ENCODE assay signal across 21 mouse cellular contexts in genomic region chr2:164800252-164801004, GRCm38 (mm10). TPM values are rescaled to one million over a fixed set of nuclear protein-coding genes. Genes with fewer than 3 reads are reported as not detected.
A peak's percentile ranks its signal among the peaks of the same experiment; 100 is the strongest.
DNase-seq lines count a peak whose midpoint lies in the region; ATAC-seq and TF ChIP-seq lines count a peak whose summit lies in the region.
"Had no signal": no experiment of that assay in that cellular context is flagged by ENCODE, and none has a peak within 500 bp of the region (broad histone marks: within the 10 kb centered on the region; RNA-seq: fewer than 3 reads in every experiment).

No protein-coding gene starts in this region.

- no peaks in the 10 kb centered on the region for H3K9me3 ChIP-seq in kidney, embryonic 16.5 days (ENCODE audit: low read length)
- H3K9me3 ChIP-seq: embryonic facial prominence, embryonic 13.5 days; embryonic facial prominence, embryonic 15.5 days; forebrain, embryonic 10.5 days; forebrain, embryonic 12.5 days had no signal

- 47% methylated on average over 13 of the region's 13 CpGs for WGBS in kidney, adult 2 months
- WGBS in kidney, embryonic 16.5 days = 82% methylated on average over 13 of the region's 13 CpGs

- no peak for ATAC-seq in kidney, embryonic 16.5 days (ENCODE audit: low FRiP score, low TSS enrichment)
- ATAC-seq: forebrain, embryonic 14.5 days had no signal

- no peak overlapping the region for H3K9ac ChIP-seq in kidney, embryonic 16.5 days (replicated peaks; ENCODE audit: low read length)
- H3K9ac ChIP-seq: embryonic facial prominence, embryonic 13.5 days; embryonic facial prominence, embryonic 15.5 days; forebrain, embryonic 12.5 days had no signal

- H3K27ac ChIP-seq in kidney, adult 2 months (ENCODE audit: insufficient read depth, low read depth, low read length) = no peak overlapping the region
- no peak overlapping the region for H3K27ac ChIP-seq in kidney, embryonic 16.5 days (ENCODE audit: low read length)
- H3K27ac ChIP-seq: embryonic facial prominence, embryonic 13.5 days; embryonic facial prominence, embryonic 15.5 days; forebrain, embryonic 10.5 days; forebrain, embryonic 12.5 days had no signal

- H3K27me3 ChIP-seq in kidney, adult 2 months (replicated peaks; ENCODE audit: control insufficient read depth, insufficient read depth, low read length) = no peaks in the 10 kb centered on the region
- no peaks in the 10 kb centered on the region for H3K27me3 ChIP-seq in kidney, embryonic 16.5 days (ENCODE audit: insufficient read depth, low read length)
- H3K27me3 ChIP-seq: embryonic facial prominence, embryonic 13.5 days; embryonic facial prominence, embryonic 15.5 days; forebrain, embryonic 12.5 days had no signal

- no peak for TF ChIP-seq POLR2A in kidney, adult 2 months (IDR thresholded peaks at IDR 0.05; ENCODE audit: low read depth, low read length)

- peak; percentile 46 for DNase-seq in kidney, adult 2 months
- DNase-seq in kidney, adult 8-10 months = no peak
- peak; percentile 56 for DNase-seq in kidney, postnatal 10 days
- no peak for DNase-seq in kidney, adult 9 months
- DNase-seq in kidney, postnatal 25 days = peak; percentile 39 to 56
- DNase-seq: adrenal gland, adult 2 months; adrenal gland, postnatal 10 days; adrenal gland, postnatal 25 days; cerebellum, adult 11 months; cerebellum, adult 18-20 months; cerebellum, adult 8-10 months; cerebellum, postnatal 14 days; cerebellum, postnatal 36 days; embryo, embryonic 11 days had no signal

- H3K4me1 ChIP-seq in kidney, adult 2 months (ENCODE audit: control insufficient read depth, insufficient read depth, low read length) = peaks cover 16% of the 10 kb centered on the region
- peaks cover 14% of the 10 kb centered on the region for H3K4me1 ChIP-seq in kidney, embryonic 16.5 days (ENCODE audit: insufficient read depth, low read length)

- no peak for TF ChIP-seq CTCF in kidney, adult 2 months (conservative IDR thresholded peaks at IDR 0.05; ENCODE audit: insufficient read depth, insufficient read length, low read depth, low read length)

- H3K4me3 ChIP-seq in kidney, adult 2 months (ENCODE audit: insufficient read depth, low read depth, low read length) = no peak overlapping the region
- no peak overlapping the region for H3K4me3 ChIP-seq in kidney, embryonic 16.5 days (ENCODE audit: low read length)
- H3K4me3 ChIP-seq: embryonic facial prominence, embryonic 13.5 days; embryonic facial prominence, embryonic 15.5 days; erythroblast, embryonic 14.5 days; forebrain, embryonic 10.5 days; forebrain, embryonic 12.5 days had no signal

- no peak overlapping the region for H3K4me2 ChIP-seq in kidney, embryonic 16.5 days (replicated peaks; ENCODE audit: low read depth, low read length)
- H3K4me2 ChIP-seq: embryonic facial prominence, embryonic 13.5 days; embryonic facial prominence, embryonic 15.5 days; forebrain, embryonic 12.5 days had no signal

- H3K36me3 ChIP-seq in kidney, adult 2 months (ENCODE audit: control insufficient read depth, insufficient read depth, low read length) = no peaks in the 10 kb centered on the region; the same call in 1 of the 2 replicates
- peaks cover 36% of the 10 kb centered on the region for H3K36me3 ChIP-seq in kidney, embryonic 16.5 days (ENCODE audit: insufficient read depth, low read length)

RNA-seq across cellular contexts. Expression of gene Acot8, which starts 4.3 kb away (rescaled TPM):
- 68.4 and 75.7 TPM in 2 replicates for polyA plus RNA-seq in kidney, adult 2 months (2012; rRNA removed)
- 27.3 and 30.8 TPM in 2 replicates for polyA plus RNA-seq in kidney, embryonic 16.5 days (2015; fragmentation: Nextera tagmentation; extraction: Ambion mirVana)

RNA-seq across cellular contexts. Expression of gene Zswim3, which starts 4.5 kb away (rescaled TPM):
- polyA plus RNA-seq in kidney, adult 2 months (2012; rRNA removed) = 2.2 and 2.7 TPM in 2 replicates
- polyA plus RNA-seq in kidney, embryonic 16.5 days (2015; fragmentation: Nextera tagmentation; extraction: Ambion mirVana) = 10.6 and 11.9 TPM in 2 replicates

RNA-seq across cellular contexts. Expression of gene Snx21, which starts 14.8 kb away (rescaled TPM):
- 23.2 and 32.9 TPM in 2 replicates for polyA plus RNA-seq in kidney, adult 2 months (2012; rRNA removed)
- 22.7 and 25.2 TPM in 2 replicates for polyA plus RNA-seq in kidney, embryonic 16.5 days (2015; fragmentation: Nextera tagmentation; extraction: Ambion mirVana)

RNA-seq across cellular contexts. Expression of gene Tnnc2, which starts 20.7 kb away (rescaled TPM):
- 124 TPM in 1 of 2 replicates, not detected in the other for polyA plus RNA-seq in kidney, adult 2 months (2012; rRNA removed)
- 21.0 and 22.3 TPM in 2 replicates for polyA plus RNA-seq in kidney, embryonic 16.5 days (2015; fragmentation: Nextera tagmentation; extraction: Ambion mirVana)
- polyA plus RNA-seq: adrenal gland, adult 2 months; erythroblast, embryonic 14.5 days; forebrain, embryonic 10.5 days; forebrain, embryonic 14.5 days had no signal

RNA-seq across cellular contexts. Expression of gene Zswim1, which starts 22.1 kb away (rescaled TPM):
- 11.7 and 11.8 TPM in 2 replicates for polyA plus RNA-seq in kidney, adult 2 months (2012; rRNA removed)
- polyA plus RNA-seq in kidney, embryonic 16.5 days (2015; fragmentation: Nextera tagmentation; extraction: Ambion mirVana) = 21.7 and 22.3 TPM in 2 replicates

Comparison
In these comparisons a context has a peak if more than half of its experiments do, and no peak if none do; other contexts are left out.
1. DNase-seq: peak in kidney, adult 2 months (single experiment), kidney, postnatal 10 days (single experiment) and kidney, postnatal 25 days (2 of 2); none in kidney, adult 8-10 months (0 of 2) and kidney, adult 9 months (single experiment).